Mouse (Mus musculus): Measurements from ENCODE around the gene Kat8. TPM values are rescaled to one million over a fixed set of nuclear protein-coding genes. Genes with fewer than 3 reads are reported as not detected.
"Not testable (repeated sequence)": the region's sequence is repeated elsewhere in the genome, so short reads cannot be mapped to it uniquely, and the experiment has no call there.

Kat8 gene
- polyA plus RNA-seq, 1 experiment from 2014 or later = 46.9 TPM

DNA sequence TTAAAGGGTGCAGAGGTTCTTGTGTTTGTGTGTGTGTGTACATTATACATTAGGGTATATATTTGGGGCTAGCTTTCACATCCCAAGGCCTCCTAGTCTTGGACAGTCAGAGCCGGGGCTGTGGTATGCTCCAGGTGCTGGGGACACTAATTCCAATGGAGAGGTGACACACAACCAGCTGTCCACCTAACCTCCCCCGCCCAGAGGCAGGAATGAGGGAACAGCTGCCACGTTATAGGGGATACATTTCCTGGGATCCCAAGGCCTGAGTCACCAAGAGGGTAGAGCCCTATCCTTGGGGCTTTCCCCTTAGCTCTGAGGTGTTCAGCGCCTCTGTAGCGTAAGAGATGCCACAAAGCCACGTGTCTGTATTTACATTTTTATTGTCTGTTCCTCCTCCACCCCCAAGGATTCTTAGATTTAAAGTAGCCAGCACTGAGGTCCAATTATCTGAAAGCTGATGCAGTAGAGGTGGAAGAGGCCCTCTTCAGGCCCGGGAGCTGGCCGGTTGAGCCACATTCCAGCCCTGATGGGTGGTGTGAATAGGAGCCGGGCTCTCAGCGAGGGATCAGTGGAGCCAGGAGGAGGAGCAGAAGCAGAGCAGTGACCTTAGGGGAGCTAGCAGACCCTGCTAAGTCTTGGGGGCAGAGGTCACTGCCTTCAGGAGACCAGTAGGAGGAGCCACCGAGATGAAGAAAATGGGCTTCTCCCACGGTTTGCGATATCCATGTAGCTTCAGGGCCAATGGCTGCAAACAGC is 20.1 kb downstream of the Kat8 start:
- Histone ChIP-seq H3K9me3 (replicated peaks; ENCODE audit: control insufficient read depth, low read length, poor library complexity, severe bottlenecking) (no peaks in the 10 kb centered on the region), H3K9ac (ENCODE audit: low read depth, low read length) (no peak overlapping the region), H3K4me2 (ENCODE audit: low read length) (no peak overlapping the region), H3K4me1 (ENCODE audit: control insufficient read depth, insufficient read depth, low read length) (peaks cover 10% of the 10 kb centered on the region), H3K4me3 (ENCODE audit: low read depth, low read length) (no peak overlapping the region), H3K27ac (ENCODE audit: low read length) (no peak overlapping the region), H3K27me3 (ENCODE audit: control insufficient read depth, insufficient read depth, low read depth, low read length) (peaks cover 26% of the 10 kb centered on the region), H3K36me3 (ENCODE audit: control insufficient read depth, insufficient read depth, low read length) (no peaks in the 10 kb centered on the region)
- no peak for ATAC-seq
- 16% methylated on average over 13 of the region's 13 CpGs for WGBS

DNA sequence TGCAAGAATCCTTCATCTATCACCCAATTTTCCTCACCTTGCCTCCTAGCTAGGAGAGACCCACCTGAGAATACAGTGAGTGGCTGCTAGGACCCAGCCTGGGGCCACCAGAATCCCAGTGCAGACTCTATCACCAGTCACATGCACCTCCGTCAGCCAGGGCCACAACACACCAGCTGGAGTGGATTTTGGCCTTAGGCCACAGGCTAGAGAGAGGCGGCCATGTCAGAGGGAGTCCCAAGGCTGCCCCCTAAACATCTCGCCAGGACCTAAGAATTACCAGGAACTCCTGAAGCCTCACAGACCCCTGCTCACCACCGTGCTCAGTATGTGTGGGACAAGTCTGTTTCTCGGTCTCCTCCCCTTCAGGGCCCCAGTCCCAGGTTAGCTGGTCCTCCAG is 21.8 kb downstream of the Kat8 start:
- 96% methylated on average over 5 of the region's 5 CpGs for WGBS

GRCm38 (mm10) chr7:127935028-127935722 is 22.9 kb downstream of the Kat8 start:
- WGBS = 6% methylated on average over 31 of the region's 32 CpGs
- no peaks in the 10 kb centered on the region for H3K9me3 ChIP-seq (replicated peaks; ENCODE audit: control insufficient read depth, low read length, poor library complexity, severe bottlenecking)
- H3K4me3 ChIP-seq (ENCODE audit: low read depth, low read length) = peak overlapping the region; percentile 54
- H3K27ac ChIP-seq (ENCODE audit: low read length) = peak overlapping the region; percentile 77
- ATAC-seq = peak; percentile 95
- H3K27me3 ChIP-seq (ENCODE audit: control insufficient read depth, insufficient read depth, low read depth, low read length) = peaks cover 3% of the 10 kb centered on the region; the same call in 1 of the 2 replicates
- no peaks in the 10 kb centered on the region for H3K36me3 ChIP-seq (ENCODE audit: control insufficient read depth, insufficient read depth, low read length)
- peak overlapping the region; percentile 75 for H3K9ac ChIP-seq (ENCODE audit: low read depth, low read length)
- H3K4me2 ChIP-seq (ENCODE audit: low read length) = peak overlapping the region; percentile 80
- H3K4me1 ChIP-seq (ENCODE audit: control insufficient read depth, insufficient read depth, low read length) = peaks cover 10% of the 10 kb centered on the region

More for the DNA sequence above, 21.8 kb downstream of the Kat8 start:
- no peaks in the 10 kb centered on the region for H3K36me3 ChIP-seq (ENCODE audit: control insufficient read depth, insufficient read depth, low read length)
- no peaks in the 10 kb centered on the region for H3K9me3 ChIP-seq (replicated peaks; ENCODE audit: control insufficient read depth, low read length, poor library complexity, severe bottlenecking)
- peaks cover 11% of the 10 kb centered on the region for H3K27me3 ChIP-seq (ENCODE audit: control insufficient read depth, insufficient read depth, low read depth, low read length)
- H3K9ac ChIP-seq (ENCODE audit: low read depth, low read length) = no peak overlapping the region
- H3K4me3 ChIP-seq (ENCODE audit: low read depth, low read length) = no peak overlapping the region
- H3K27ac ChIP-seq (ENCODE audit: low read length) = no peak overlapping the region
- no peak overlapping the region for H3K4me2 ChIP-seq (ENCODE audit: low read length)
- peaks cover 10% of the 10 kb centered on the region for H3K4me1 ChIP-seq (ENCODE audit: control insufficient read depth, insufficient read depth, low read length)
- no peak for ATAC-seq

GRCm38 (mm10) chr7:127935748-127936159 is 23.4 kb downstream of the Kat8 start:
- WGBS = under 1% methylated on average over 35 of the region's 38 CpGs
- Histone ChIP-seq H3K4me1 (ENCODE audit: control insufficient read depth, insufficient read depth, low read length) (peaks cover 10% of the 10 kb centered on the region), H3K9ac (ENCODE audit: low read depth, low read length) (peak overlapping the region; percentile 75), H3K27ac (ENCODE audit: low read length) (peak overlapping the region; percentile 77), H3K9me3 (replicated peaks; ENCODE audit: control insufficient read depth, low read length, poor library complexity, severe bottlenecking) (no peaks in the 10 kb centered on the region), H3K36me3 (ENCODE audit: control insufficient read depth, insufficient read depth, low read length) (no peaks in the 10 kb centered on the region), H3K4me2 (ENCODE audit: low read length) (peak overlapping the region; percentile 80), H3K27me3 (ENCODE audit: control insufficient read depth, insufficient read depth, low read depth, low read length) (no peaks in the 10 kb centered on the region), H3K4me3 (ENCODE audit: low read depth, low read length) (peak overlapping the region; percentile 54)
- peak; percentile 77 for ATAC-seq

DNA sequence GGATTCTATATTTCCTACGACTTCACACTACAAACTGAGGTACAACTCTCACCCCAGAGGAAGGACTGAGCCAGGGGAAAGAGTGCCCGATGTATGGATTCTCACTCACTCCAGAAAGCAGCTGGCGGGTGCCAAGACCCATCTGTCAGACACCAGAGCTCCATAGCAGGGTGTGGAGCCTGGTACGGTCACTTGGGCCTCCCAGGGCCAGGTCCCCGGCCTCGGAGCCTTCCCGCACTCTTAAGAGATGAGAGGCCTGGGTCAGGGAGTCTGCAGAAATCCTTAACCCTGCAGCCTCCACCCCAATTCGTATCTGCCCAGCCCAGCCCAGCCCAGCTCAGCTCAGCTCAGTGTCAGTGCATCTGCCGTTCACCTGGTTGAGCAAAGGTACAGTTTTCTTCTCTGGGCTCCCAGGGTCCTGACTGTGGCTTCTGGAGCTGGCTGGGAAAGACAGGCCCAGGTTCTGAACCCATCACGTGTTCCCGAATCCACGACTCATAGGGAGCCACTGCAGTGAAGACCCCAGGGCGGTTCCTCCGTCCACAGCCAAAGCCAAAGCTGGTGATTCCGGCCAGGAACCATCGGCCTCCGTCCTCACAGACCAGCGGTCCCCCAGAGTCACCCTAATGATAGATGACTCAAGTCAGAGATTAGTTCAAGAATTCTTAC is 24.0 kb downstream of the Kat8 start:
- no peaks in the 10 kb centered on the region for H3K9me3 ChIP-seq (replicated peaks; ENCODE audit: control insufficient read depth, low read length, poor library complexity, severe bottlenecking)
- peaks cover 10% of the 10 kb centered on the region for H3K4me1 ChIP-seq (ENCODE audit: control insufficient read depth, insufficient read depth, low read length)
- peak overlapping the region; percentile 54 for H3K4me3 ChIP-seq (ENCODE audit: low read depth, low read length)
- ATAC-seq = peak; percentile 1; the same call in 1 of the 2 replicates
- peak overlapping the region; percentile 75 for H3K9ac ChIP-seq (ENCODE audit: low read depth, low read length)
- peak overlapping the region; percentile 80 for H3K4me2 ChIP-seq (ENCODE audit: low read length)
- no peaks in the 10 kb centered on the region for H3K27me3 ChIP-seq (ENCODE audit: control insufficient read depth, insufficient read depth, low read depth, low read length)
- WGBS = 55% methylated on average over 18 of the region's 18 CpGs
- peak overlapping the region; percentile 77 for H3K27ac ChIP-seq (ENCODE audit: low read length)
- no peaks in the 10 kb centered on the region for H3K36me3 ChIP-seq (ENCODE audit: control insufficient read depth, insufficient read depth, low read length)

GRCm38 (mm10) chr7:127942097-127942496 is 29.8 kb downstream of the Kat8 start:
- H3K9ac ChIP-seq (ENCODE audit: low read depth, low read length); H3K27ac ChIP-seq (ENCODE audit: low read length); H3K36me3 ChIP-seq (ENCODE audit: control insufficient read depth, insufficient read depth, low read length); H3K9me3 ChIP-seq (replicated peaks; ENCODE audit: control insufficient read depth, low read length, poor library complexity, severe bottlenecking); H3K4me2 ChIP-seq (ENCODE audit: low read length); H3K4me1 ChIP-seq (ENCODE audit: control insufficient read depth, insufficient read depth, low read length); ATAC-seq; H3K4me3 ChIP-seq (ENCODE audit: low read depth, low read length): not testable (repeated sequence)
- H3K27me3 ChIP-seq (ENCODE audit: control insufficient read depth, insufficient read depth, low read depth, low read length) = peaks cover 18% of the 10 kb centered on the region
- 45% methylated on average over 2 of the region's 2 CpGs for WGBS

GRCm38 (mm10) chr7:127944614-127945013 is 32.3 kb downstream of the Kat8 start:
- ATAC-seq = no peak
- Histone ChIP-seq H3K4me2 (ENCODE audit: low read length) (0 out of 2 replicates have a peak overlapping the region, but pooled peaks have one; percentile 13), H3K27ac (ENCODE audit: low read length) (no peak overlapping the region), H3K4me3 (ENCODE audit: low read depth, low read length) (no peak overlapping the region), H3K9me3 (replicated peaks; ENCODE audit: control insufficient read depth, low read length, poor library complexity, severe bottlenecking) (no peaks in the 10 kb centered on the region), H3K9ac (ENCODE audit: low read depth, low read length) (no peak overlapping the region), H3K36me3 (ENCODE audit: control insufficient read depth, insufficient read depth, low read length) (no peaks in the 10 kb centered on the region), H3K4me1 (ENCODE audit: control insufficient read depth, insufficient read depth, low read length) (no peaks in the 10 kb centered on the region), H3K27me3 (ENCODE audit: control insufficient read depth, insufficient read depth, low read depth, low read length) (peaks cover 18% of the 10 kb centered on the region)
- WGBS = 17% methylated on average over 23 of the region's 23 CpGs

DNA sequence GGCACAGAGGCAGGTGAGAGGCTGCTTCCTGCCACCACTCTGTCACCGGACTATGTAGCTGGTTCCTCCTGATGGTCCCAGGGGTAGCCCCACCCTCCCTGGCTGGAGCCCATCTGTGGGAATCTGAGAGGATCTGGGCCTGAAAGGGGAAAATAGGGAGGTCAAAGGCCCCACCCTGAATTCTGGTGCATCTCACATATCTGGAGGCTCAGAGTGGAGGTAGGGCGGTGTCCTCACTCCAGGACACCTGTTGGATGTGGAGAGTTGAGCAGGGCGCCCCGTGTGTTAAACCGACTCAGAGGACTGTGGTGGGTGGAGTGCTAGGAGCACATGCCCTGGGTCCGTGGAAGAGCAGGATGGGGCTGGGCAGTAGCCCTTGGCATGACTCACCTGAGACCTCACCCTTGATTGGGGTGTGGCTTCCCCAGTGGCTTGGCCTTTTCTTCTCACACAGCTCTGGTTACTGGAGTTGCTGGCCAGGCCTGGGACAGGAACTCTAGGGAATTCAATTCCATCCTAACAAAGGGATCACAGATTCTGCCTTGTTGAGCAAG is 34.2 kb downstream of the Kat8 start, which contains the start of gene Prss36:
Gene Prss36 (minus strand): TSS at position 256 of the 554 bp plus-strand sequence.
- ATAC-seq = no peak
- Histone ChIP-seq H3K9ac (ENCODE audit: low read depth, low read length) (no peak within 1 kb of the TSS), H3K27me3 (ENCODE audit: control insufficient read depth, insufficient read depth, low read depth, low read length) (peaks cover 18% of the 10 kb centered on the region), H3K36me3 (ENCODE audit: control insufficient read depth, insufficient read depth, low read length) (no peaks in the 10 kb centered on the region), H3K27ac (ENCODE audit: low read length) (no peak within 1 kb of the TSS), H3K4me3 (ENCODE audit: low read depth, low read length) (no peak within 1 kb of the TSS), H3K9me3 (replicated peaks; ENCODE audit: control insufficient read depth, low read length, poor library complexity, severe bottlenecking) (no peaks in the 10 kb centered on the region), H3K4me2 (ENCODE audit: low read length) (no peak within 1 kb of the TSS), H3K4me1 (ENCODE audit: control insufficient read depth, insufficient read depth, low read length) (no peaks in the 10 kb centered on the region)
- 83% methylated on average over 6 of the region's 6 CpGs for WGBS
